Mouse (Mus musculus) telencephalon, adult 2 months (tissue): ENCODE data around the gene Foxo3.

Source experiments
- DNase-seq: peaks from one replicate; pipeline ENCODE4 v3.0.0-alpha.2; 2011; ENCODE audit warnings: low read depth, low spot score

Foxo3 gene

GRCm38 (mm10) chr10:42276507-42277345 is at the start of gene Foxo3:
TSS of gene Foxo3 (minus strand) at chr10:42276755.
- peak; percentile 85 for DNase-seq

DNA sequence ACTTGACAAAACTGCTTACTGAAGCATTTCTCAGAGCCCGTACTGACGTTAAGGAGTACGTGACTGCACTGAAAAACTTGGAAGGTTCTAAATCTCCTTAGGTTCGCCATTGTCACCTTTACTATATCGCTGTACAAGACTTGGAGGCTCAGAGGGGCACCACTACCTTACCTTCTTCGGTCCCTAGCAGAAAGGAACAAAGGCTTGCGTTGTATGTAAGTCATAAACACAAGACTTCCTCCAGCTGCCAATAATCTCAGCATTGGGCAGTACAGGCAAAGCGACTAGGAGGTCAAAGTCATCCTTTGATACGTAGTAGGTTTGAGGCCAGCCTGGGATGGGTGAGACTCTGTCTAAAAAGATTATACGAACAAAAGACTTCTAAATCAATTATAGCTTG is 48.8 kb upstream of the Foxo3 start:
- no peak for DNase-seq

GRCm38 (mm10) chr10:42323978-42324377 is 47.4 kb upstream of the Foxo3 start:
- DNase-seq, result no peak

DNA sequence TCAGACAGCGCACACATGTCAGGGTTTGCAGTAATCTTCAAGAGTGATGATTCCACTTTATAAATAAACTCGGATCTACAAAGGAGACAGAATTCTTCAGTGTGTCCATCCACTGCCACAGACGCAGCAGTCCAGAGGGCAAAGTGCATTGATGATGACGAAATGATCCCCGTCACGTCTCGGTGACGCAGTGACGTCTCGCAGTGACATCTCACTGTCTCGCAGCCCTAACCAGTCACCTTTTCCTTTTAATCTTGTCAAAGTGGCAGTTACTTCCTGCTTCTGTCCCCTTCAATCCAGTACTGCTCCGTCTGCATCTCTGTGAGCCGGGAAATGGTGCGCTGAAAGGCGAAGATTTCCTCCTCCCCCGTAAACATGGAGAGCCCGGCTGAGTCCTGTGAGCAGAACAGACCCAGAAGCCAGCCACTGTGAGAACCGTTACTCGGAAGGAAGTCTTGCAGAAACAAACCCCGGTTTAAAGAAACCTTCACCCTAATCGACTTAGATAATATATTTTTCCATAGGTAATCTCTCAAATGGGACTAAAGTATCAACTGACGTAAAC is 36.7 kb upstream of the Foxo3 start:
- DNase-seq, result no peak

DNA sequence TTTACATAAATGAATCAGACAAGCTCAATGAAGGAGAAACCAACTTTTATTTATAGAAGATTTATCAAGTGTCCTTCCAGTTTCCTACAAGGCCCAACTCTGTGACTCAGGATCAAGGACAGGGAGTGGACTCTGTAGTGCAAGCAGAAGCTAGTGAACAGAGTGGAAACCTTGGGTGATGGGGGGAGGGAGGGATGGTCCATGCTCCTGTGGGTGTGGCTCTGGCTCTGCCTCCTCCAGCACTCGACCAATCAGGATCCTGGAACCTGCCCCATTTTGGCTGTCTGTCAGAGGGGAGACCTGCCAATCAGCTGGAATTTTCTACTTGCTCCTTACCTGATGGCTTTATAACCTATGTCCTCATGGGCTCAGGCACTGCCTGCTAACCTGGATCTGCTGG is 36.0 kb upstream of the Foxo3 start:
- no peak for DNase-seq

- no peak for DNase-seq
Observed at GRCm38 (mm10) chr10:42308687-42308987, 32.1 kb upstream of the Foxo3 start.

GRCm38 (mm10) chr10:42307980-42308686 is 31.6 kb upstream of the Foxo3 start:
- DNase-seq, result peak; percentile 38

DNA sequence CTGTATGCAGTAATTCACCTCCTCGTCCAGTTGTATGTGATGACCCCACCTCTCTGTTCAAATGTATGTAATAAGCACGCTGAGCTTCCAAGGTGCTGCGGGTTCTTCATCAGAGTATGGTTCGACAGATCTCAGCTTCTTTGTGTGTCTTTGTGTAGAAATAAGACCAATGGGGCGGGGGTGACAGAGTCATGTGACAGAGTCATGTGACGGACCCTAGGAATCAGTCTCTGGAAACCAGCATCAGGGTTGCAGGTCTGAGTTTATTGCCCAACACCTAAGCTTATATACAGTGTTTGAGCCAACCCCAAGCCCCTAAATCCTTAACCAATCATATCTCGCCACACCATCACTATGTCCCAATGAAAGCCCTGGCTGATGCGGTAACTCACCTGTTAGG is 29.9 kb upstream of the Foxo3 start:
- DNase-seq, result no peak

GRCm38 (mm10) chr10:42300805-42301204 is 24.2 kb upstream of the Foxo3 start:
- no peak for DNase-seq

- no peak for DNase-seq
Observed at GRCm38 (mm10) chr10:42299967-42300366, 23.4 kb upstream of the Foxo3 start.

DNA sequence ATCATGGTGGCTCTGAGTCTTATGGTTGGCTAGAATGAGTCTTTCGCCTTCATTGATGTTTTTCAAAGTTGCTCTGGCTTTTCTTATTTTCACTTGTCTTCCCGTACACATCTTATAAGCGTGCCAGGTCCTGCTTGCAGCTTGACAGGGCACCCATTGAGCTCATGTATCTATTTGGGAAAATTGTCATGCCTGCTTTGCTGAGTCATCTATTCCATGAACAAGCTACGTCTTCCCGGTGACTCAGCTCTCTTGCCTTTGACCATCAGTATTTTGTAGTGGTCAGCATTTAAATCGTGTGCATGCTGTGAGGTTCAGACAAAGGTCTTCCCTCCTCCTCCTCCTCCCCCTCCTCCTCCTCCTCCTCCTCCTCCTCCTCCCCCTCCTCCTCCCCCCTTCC is 22.9 kb upstream of the Foxo3 start:
- DNase-seq, result no peak

- DNase-seq, result no peak
Observed at GRCm38 (mm10) chr10:42297954-42298353, 21.4 kb upstream of the Foxo3 start.

DNA sequence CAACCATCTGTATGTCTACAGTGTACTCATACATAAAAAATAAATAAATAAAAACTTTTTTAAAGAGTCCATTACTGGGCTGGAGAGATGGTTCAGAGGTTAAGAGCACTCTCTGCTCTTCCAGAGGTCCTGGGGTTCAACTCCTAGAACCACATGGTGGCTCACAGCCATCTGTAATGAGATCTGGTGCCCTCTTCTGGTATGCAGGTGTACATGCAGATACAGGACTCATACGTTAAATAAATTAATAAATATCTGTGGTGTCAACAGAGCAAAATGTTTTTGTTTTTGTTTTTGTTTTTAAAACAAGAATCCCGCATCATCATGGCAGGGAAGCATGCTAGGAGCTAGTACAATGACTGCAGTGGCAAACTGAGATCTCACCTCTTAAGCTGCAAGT is 20.6 kb upstream of the Foxo3 start:
- no peak for DNase-seq

GRCm38 (mm10) chr10:42296559-42296958 is 20.0 kb upstream of the Foxo3 start:
- no peak for DNase-seq

GRCm38 (mm10) chr10:42295028-42295427 is 18.5 kb upstream of the Foxo3 start:
- peak; percentile 64 for DNase-seq

- no peak for DNase-seq
Observed at GRCm38 (mm10) chr10:42294392-42294791, 17.8 kb upstream of the Foxo3 start.

- DNase-seq, result no peak
Observed at GRCm38 (mm10) chr10:42293877-42294276, 17.3 kb upstream of the Foxo3 start.

DNA sequence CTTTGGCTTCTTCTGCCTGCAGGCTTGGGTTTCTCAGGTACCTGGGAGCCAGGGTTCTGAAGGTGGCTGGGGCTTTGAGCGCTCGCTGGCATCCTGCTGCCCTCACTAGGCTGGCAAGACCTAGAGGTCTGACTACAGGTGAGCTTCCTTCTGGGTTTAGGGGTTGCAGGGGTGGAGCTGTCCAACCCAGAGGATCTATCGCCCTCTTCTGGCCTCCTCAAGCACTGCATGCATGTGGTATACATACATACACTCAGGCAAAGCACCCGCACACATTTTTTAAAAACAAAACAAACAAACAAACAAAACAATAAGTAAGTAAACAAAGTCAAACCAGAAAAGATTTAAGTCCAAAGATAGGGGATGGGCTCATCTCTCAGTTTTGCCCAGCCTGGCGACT is 14.8 kb upstream of the Foxo3 start:
- no peak for DNase-seq

- DNase-seq, result no peak
Observed at GRCm38 (mm10) chr10:42287666-42288065, 11.1 kb upstream of the Foxo3 start.

GRCm38 (mm10) chr10:42278307-42278850 is 1.8 kb upstream of the Foxo3 start:
- DNase-seq, result no peak

GRCm38 (mm10) chr10:42277476-42278306 is 1.1 kb upstream of the Foxo3 start:
- DNase-seq, result peak; percentile 99
